Mouse (Mus musculus) ES-CJ7 (cell line): ENCODE data around the gene Tmem145.
"Not testable (repeated sequence)": the region's sequence is repeated elsewhere in the genome, so short reads cannot be mapped to it uniquely, and the experiment has no call there.

Experiments used
- DNase-seq: peaks from one replicate; pipeline ENCODE4 v3.0.0; 2011; ENCODE audit warnings: low read depth, low spot score

Tmem145 gene

DNA sequence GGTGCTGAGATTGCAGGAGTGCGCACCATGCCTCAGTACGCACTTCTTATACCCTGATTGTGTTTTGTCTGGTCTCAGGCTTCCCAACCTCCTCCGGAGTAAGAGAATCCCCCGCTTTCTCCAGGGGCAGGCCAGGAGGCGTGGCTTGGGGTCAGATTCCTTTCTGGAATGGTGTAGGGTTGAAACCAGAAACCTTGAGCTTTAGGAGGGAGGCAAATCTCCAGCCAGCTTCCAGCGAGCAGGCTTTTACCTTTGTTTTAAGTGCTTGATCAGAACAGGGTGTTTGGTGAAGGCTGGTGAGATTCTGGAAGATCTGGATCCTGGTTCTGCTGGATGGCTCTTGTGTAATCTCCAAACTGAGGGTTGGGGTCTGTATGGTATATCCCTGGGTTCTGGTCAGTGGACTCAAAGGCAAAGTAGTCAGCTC lies 16.2 kb downstream of the Tmem145 start:
- peak; percentile 89 for DNase-seq

DNA sequence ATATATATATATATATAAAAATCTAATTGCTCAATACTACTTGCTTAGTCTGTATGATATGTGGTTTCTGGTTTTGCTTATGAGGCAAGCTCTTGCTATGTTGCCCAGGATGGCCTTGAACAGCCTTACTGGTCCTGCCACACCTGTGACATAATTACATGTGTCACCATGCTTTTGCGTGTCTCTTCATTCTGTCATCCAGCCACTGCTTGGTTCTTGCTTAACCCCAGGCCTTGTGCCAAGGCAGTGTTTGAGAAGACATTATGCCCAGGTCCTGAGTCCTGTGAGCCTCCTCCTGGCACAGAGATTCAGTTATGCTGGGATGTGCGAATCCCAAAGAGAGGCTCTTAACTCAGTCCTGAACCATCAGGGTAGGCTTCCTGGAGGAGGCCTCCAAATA lies 17.3 kb downstream of the Tmem145 start:
- DNase-seq = no peak

DNA sequence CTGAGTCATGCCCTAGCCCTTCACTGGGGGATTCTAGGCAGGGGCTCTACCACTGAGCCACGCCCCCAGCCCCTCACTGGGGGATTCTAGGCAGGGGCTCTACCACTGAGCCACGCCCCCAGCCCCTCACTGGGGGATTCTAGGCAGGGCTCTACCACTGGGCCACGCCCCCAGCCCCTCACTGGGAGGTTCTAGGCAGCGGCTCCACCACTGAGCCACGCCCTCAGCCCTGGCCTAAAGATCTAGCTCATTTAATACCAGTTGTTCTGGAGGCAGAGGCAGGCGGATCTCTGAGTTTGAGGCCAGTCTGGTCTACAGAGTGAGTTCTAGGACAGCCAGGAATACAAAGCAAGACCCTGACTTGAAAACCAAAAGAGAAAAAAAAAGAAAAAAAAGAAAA lies 19.5 kb downstream of the Tmem145 start:
- not testable (repeated sequence) for DNase-seq

DNA sequence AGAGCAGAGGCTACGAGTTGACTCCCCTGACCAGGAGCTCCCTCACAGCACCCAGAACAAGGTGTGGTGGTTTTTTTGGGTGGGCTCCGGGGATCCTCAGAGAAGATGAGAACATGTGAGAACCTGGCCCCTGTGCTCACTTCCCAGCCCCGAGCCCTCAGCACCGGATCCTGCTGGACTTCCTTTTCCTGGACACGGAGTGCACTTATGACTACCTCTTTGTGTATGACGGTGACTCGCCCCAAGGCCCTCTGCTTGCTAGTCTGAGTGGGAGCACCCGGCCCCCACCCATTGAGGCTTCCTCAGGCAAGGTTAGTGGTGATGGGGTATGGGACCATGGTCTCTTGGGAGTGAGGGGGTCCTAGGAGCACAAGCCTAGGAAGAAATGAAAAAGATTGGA lies 20.3 kb downstream of the Tmem145 start:
- DNase-seq = no peak

DNA sequence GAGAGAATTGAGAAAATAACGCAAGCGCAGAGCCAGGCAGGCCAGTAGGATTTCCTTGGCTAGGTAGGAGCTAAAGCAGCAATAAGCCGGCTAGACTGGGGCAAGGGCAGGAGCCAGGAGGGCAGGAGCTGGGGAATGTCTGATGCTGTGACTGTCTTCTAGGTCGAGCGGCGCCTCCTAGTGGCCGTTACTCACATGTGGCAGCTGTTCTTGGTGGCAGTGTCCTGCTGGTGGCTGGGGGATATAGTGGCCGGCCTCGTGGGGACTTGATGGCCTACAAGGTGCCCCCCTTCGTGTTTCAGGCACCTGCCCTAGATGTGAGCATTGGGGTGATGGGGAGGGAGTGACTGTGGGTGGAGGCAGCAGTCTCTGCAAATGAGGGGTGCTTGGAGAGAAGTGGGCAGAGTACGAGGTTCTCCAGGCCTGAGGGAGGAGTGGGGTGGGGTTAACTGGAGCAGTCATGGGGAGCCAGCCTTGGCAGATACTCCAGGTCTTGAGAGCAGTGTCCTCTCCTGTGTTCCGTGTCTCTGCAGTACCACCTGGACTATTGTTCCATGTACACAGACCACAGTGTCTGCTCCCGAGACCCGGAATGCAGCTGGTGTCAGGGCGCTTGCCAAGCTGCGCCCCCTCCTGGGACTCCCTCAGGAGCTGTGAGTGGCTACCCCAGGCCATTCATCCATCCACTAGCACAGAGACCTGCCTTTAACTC lies 27.8 kb downstream of the Tmem145 start:
- peak; percentile 86 for DNase-seq

DNA sequence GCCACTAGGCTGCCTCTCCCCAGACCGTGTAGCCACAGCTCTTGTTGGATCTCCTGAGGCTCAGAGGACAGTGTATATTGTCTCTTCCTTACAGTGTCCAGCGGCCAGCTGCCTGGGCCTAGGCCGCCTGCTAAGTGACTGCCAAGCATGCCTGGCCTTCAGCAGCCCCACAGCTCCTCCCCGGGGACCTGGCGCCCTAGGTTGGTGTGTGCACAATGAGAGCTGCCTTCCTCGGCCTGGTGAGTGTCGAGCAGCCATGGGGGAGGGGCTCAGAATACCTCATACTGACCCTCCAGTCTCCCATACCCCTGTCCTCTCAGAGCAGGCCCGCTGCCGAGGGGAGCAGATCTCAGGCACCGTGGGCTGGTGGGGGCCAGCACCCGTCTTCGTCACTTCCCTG lies 28.6 kb downstream of the Tmem145 start:
- DNase-seq = no peak

DNA sequence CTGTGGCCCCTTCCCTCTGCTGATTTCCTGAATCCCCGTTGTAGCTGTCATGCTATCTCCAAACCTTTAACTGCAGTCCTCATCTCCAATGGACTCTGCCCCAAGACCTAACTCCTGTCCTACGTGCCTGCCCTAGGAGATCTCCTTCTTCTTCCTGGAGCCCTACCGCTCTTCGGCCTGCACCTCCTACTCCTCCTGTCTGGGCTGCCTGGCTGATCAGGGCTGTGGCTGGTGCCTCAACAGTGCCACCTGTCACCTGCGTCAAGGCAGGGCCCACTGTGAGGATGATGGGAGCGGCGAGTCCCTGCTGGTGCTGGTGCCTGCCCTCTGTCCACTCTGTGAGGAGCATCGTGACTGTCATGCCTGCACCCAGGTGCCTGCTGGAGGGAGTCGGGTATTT lies 33.4 kb downstream of the Tmem145 start:
- DNase-seq = no peak

DNA sequence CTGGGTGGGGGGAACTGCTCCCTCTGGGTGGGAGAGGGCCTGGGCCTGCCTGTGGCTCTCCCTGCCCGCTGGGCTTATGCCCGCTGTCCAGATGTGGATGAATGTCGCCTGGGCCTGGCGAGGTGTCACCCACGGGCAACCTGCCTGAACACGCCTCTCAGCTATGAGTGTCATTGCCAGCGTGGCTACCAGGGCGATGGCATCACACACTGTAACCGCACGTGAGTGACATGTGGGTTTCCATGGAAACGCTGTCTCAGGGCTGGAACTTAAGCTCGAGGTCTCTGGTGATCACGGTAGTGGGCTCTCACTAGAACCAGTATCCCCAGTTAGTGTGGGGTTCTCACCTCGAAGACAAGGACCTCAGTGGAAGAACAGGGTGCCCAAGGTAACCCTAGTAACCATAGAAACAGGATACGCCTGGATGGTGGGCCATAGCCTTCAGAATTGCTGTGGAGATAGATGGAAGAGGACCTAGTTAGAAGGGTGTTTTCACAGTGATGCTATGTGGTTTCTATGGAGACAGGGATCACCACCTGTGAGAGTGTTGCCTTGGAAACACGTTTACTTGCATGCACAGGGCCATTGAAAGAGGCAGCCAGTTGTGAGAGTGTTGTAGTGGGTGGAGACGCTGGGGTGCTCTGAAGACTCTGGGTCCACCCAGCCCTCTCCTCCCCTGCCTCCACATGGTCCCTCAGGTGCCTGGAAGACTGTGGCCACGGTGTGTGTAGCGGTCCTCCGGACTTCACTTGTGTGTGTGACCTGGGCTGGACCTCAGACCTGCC lies 35.3 kb downstream of the Tmem145 start:
- DNase-seq = no peak

DNA sequence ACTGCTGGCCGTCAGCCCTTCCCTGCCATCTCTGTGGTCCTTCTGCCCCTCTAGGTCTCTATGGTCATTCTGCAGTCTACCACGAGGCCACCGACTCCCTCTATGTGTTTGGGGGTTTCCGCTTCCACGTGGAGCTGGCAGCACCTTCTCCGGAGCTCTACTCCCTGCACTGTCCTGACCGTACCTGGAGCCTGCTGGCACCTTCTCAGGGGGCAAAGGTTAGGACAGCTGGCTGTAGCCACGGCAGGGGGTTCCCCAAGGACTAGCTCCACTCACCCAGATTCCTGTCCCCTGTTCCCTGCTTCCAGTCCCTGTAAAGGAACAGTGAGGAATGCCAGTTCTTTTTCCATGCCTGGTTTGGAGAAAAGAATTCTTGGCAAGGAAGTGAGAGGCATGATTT lies 43.0 kb downstream of the Tmem145 start:
- no peak for DNase-seq

DNA sequence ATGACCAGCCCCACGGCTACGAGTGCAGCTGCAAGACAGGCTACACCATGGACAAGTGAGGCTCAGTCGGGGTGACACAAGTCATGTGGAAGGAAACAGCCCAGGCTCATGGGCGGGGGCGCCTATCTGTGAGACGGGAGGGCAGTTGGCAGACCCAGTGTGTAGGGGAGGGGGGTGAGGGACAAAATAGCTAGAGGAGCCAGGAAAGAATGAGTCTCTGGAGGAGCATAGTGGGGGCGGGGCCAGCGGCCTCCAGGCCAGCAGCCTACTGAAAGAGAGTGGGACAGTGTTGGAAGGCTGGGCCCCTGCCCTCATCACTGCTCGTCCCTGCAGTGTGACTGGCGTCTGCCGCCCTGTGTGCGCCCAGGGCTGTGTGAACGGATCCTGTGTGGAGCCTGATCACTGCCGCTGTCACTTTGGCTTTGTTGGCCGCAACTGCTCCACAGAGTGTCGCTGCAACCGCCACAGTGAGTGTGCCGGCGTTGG lies 52.9 kb downstream of the Tmem145 start:
- no peak for DNase-seq

DNA sequence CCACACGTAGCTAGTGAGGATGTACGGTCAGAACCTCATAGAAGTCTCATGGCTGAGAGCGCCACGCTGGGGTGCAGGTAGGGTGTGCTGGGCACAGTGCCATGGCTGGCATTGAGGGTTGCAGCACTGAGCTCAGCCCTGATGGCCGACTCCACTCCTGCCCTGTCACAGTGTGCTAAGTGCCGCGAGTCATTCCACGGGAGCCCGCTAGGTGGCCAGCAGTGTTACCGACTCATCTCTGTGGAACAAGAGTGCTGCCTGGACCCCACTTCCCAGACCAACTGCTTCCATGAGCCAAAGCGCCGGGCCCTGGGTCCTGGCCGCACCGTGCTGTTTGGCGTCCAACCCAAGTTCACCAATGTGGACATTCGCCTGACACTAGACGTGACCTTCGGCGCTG lies 57.2 kb downstream of the Tmem145 start:
- DNase-seq = peak; percentile 71

DNA sequence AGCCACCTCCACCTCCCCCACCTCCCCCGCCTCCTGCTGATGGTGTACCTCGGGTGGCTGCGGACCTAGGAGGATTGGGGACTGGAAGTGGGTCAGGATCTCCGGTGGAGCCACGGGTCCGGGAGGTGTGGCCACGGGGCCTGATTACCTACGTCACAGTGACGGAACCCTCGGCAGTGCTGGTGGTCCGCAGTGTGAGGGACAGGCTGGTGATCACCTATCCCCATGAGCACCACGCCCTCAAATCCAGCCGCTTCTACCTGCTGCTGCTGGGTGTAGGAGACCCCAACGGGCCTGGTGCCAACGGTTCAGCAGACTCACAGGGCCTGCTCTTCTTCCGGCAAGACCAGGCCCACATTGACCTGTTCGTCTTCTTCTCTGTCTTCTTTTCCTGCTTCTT lies 57.7 kb downstream of the Tmem145 start:
- DNase-seq = no peak
